9 mouse cellular contexts compared by ENCODE assay signal in the genomic region with DNA sequence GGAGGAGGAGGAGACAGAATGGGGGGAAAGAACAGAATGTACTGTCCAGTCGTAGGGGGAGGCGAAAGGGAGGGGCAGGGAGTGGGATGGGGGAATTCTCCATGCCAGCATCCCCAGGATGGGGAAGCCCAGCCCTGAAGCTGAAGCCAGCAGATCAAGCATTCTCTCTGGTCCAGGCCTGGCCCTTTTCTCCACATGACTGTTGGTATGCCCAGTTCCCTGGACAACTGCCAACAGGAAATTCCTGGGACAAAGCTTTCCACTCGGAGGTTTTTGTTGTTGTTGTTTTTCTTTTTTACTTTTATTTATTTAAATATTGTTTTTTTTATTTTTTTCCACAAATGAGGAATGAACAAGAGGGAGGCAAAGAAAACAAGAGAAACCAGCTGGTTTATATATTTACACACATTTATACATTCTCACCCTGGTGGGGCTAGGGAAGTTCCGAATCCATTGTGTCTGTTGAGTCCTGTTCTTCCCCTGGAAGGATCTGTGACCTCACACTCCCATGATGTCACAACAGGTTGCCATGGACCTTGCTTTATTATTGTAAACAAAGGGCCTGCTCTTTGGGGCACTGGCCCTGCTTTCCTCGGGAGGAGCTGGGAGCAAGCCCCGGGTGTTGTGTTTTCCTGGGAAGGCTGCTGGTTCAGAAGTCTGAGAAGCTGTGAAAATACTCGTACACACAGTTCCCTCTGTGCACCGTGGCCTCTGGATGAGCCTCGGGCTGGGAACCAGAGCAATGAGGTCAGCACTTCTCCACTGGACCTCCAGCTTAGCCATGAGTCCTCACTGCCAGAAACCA.
A peak's percentile ranks its signal among the peaks of the same experiment; 100 is the strongest.
DNase-seq lines count a peak whose midpoint lies in the region; ATAC-seq lines count a peak whose summit lies in the region.
"Had no signal": no experiment of that assay in that cellular context is flagged by ENCODE, and none has a peak within 500 bp of the region (broad histone marks: within the 10 kb centered on the region; RNA-seq: fewer than 3 reads in every experiment).

No protein-coding gene starts in this region.

- 0 out of 2 replicates have a peak overlapping the region, but pooled peaks have one; percentile 20 for H3K27ac ChIP-seq in midbrain, embryonic 10.5 days (replicated peaks)
- no peak overlapping the region for H3K27ac ChIP-seq in midbrain, embryonic 15.5 days
- H3K27ac ChIP-seq: liver, embryonic 13.5 days had no signal

- no peaks in the 10 kb centered on the region for H3K36me3 ChIP-seq in midbrain, embryonic 10.5 days
- no peaks in the 10 kb centered on the region for H3K36me3 ChIP-seq in midbrain, embryonic 15.5 days (replicated peaks)
- H3K36me3 ChIP-seq: liver, embryonic 13.5 days had no signal

- ATAC-seq in midbrain, embryonic 15.5 days (replicated peaks) = no peak
- ATAC-seq in monocyte, adult 5-6 weeks (replicated peaks; ENCODE audit: insufficient number of reproducible peaks, low FRiP score, low TSS enrichment, poor library complexity, severe bottlenecking) = no peak
- no peak for ATAC-seq in inflammation-experienced regulatory T-cells, adult 6 months

- DNase-seq in midbrain, embryonic 10.5 days (ENCODE audit: low spot score) = no peak
- DNase-seq in cerebellum, postnatal 10 days = peak; percentile 86 to 87
- DNase-seq in heart, adult 11 months = peak; percentile 99
- peak; percentile 66 for DNase-seq in kidney, adult 18-20 months
- DNase-seq in lung, postnatal 14 days = peak; percentile 87
- DNase-seq: liver, embryonic 13.5 days had no signal

- H3K4me3 ChIP-seq in midbrain, embryonic 10.5 days = no peak overlapping the region
- no peak overlapping the region for H3K4me3 ChIP-seq in midbrain, embryonic 15.5 days
- H3K4me3 ChIP-seq: liver, embryonic 13.5 days had no signal

- H3K9ac ChIP-seq in midbrain, embryonic 15.5 days = no peak overlapping the region
- H3K9ac ChIP-seq: liver, embryonic 13.5 days had no signal

- 73% methylated on average over 9 of the region's 9 CpGs for WGBS in midbrain, embryonic 10.5 days
- WGBS in midbrain, embryonic 15.5 days = 52% methylated on average over 9 of the region's 9 CpGs

- H3K27me3 ChIP-seq in midbrain, embryonic 10.5 days (ENCODE audit: low read depth, poor library complexity, severe bottlenecking) = peaks cover 29% of the 10 kb centered on the region; the same call in 1 of the 2 replicates
- no peaks in the 10 kb centered on the region for H3K27me3 ChIP-seq in midbrain, embryonic 15.5 days (replicated peaks)

- H3K4me2 ChIP-seq in midbrain, embryonic 15.5 days = no peak overlapping the region
- H3K4me2 ChIP-seq: liver, embryonic 13.5 days had no signal

- peaks cover 19% of the 10 kb centered on the region for H3K4me1 ChIP-seq in midbrain, embryonic 10.5 days
- H3K4me1 ChIP-seq in midbrain, embryonic 15.5 days = peaks cover 13% of the 10 kb centered on the region

- H3K9me3 ChIP-seq in midbrain, embryonic 10.5 days (replicated peaks) = no peaks in the 10 kb centered on the region
- H3K9me3 ChIP-seq in midbrain, embryonic 15.5 days = no peaks in the 10 kb centered on the region
- H3K9me3 ChIP-seq: liver, embryonic 13.5 days had no signal
